Mouse (Mus musculus): ENCODE data around the gene Prkcq. TPM values are rescaled to one million over a fixed set of nuclear protein-coding genes. Genes with fewer than 3 reads are reported as not detected.
A peak's percentile ranks its signal among the peaks of the same experiment; 100 is the strongest.

The Prkcq gene
- polyA plus RNA-seq, 1 experiment: 48.4 TPM

- H3K27me3 ChIP-seq (ENCODE audit: control insufficient read depth, insufficient read depth, low read length): no peaks in the 10 kb centered on the region
- TF ChIP-seq POLR2A (IDR thresholded peaks at IDR 0.05; ENCODE audit: control insufficient read depth, extremely low read depth, insufficient read depth, low read length, poor library complexity) (no peak), CTCF (IDR thresholded peaks at IDR 0.05; ENCODE audit: borderline replicate concordance, control insufficient read depth, extremely low read depth, insufficient read depth, low read length, poor library complexity) (no peak)
- DNase-seq: peak; percentile 11
- H3K36me3 ChIP-seq (ENCODE audit: control insufficient read depth, insufficient read depth, low read length): peaks cover 74% of the 10 kb centered on the region
- WGBS: 91% methylated on average over 18 of the region's 18 CpGs
- H3K4me3 ChIP-seq (ENCODE audit: control insufficient read depth, insufficient read depth, low read length): no peak overlapping the region
- no peaks in the 10 kb centered on the region for H3K4me1 ChIP-seq (replicated peaks; ENCODE audit: control insufficient read depth, insufficient read depth, low read length)
- no peak overlapping the region for H3K27ac ChIP-seq (ENCODE audit: control insufficient read depth, insufficient read depth, low read length)
Observed at GRCm38 (mm10) chr2:11287834-11288530, 116.1 kb downstream of the Prkcq start.

- TF ChIP-seq POLR2A (IDR thresholded peaks at IDR 0.05; ENCODE audit: control insufficient read depth, extremely low read depth, insufficient read depth, low read length, poor library complexity): no peak
- TF ChIP-seq CTCF (IDR thresholded peaks at IDR 0.05; ENCODE audit: borderline replicate concordance, control insufficient read depth, extremely low read depth, insufficient read depth, low read length, poor library complexity): peak; percentile 88; the same call in 1 of the 2 replicates
- Histone ChIP-seq H3K27me3 (ENCODE audit: control insufficient read depth, insufficient read depth, low read length) (no peaks in the 10 kb centered on the region), H3K36me3 (ENCODE audit: control insufficient read depth, insufficient read depth, low read length) (peaks cover 74% of the 10 kb centered on the region), H3K27ac (ENCODE audit: control insufficient read depth, insufficient read depth, low read length) (no peak overlapping the region), H3K4me1 (replicated peaks; ENCODE audit: control insufficient read depth, insufficient read depth, low read length) (no peaks in the 10 kb centered on the region), H3K4me3 (ENCODE audit: control insufficient read depth, insufficient read depth, low read length) (no peak overlapping the region)
- WGBS: 7% methylated on average over 7 of the region's 7 CpGs
- peak; percentile 86 for DNase-seq
Observed at GRCm38 (mm10) chr2:11288531-11288846, 116.6 kb downstream of the Prkcq start.

- H3K27ac ChIP-seq (ENCODE audit: control insufficient read depth, insufficient read depth, low read length): no peak overlapping the region
- WGBS: 97% methylated on average over 6 of the region's 6 CpGs
- DNase-seq: no peak
- no peaks in the 10 kb centered on the region for H3K27me3 ChIP-seq (ENCODE audit: control insufficient read depth, insufficient read depth, low read length)
- TF ChIP-seq POLR2A (IDR thresholded peaks at IDR 0.05; ENCODE audit: control insufficient read depth, extremely low read depth, insufficient read depth, low read length, poor library complexity) (no peak), CTCF (IDR thresholded peaks at IDR 0.05; ENCODE audit: borderline replicate concordance, control insufficient read depth, extremely low read depth, insufficient read depth, low read length, poor library complexity) (no peak)
- H3K4me3 ChIP-seq (ENCODE audit: control insufficient read depth, insufficient read depth, low read length): no peak overlapping the region
- no peaks in the 10 kb centered on the region for H3K4me1 ChIP-seq (replicated peaks; ENCODE audit: control insufficient read depth, insufficient read depth, low read length)
- H3K36me3 ChIP-seq (ENCODE audit: control insufficient read depth, insufficient read depth, low read length): peaks cover 70% of the 10 kb centered on the region
Observed at GRCm38 (mm10) chr2:11290931-11291330, 119.0 kb downstream of the Prkcq start.

DNA sequence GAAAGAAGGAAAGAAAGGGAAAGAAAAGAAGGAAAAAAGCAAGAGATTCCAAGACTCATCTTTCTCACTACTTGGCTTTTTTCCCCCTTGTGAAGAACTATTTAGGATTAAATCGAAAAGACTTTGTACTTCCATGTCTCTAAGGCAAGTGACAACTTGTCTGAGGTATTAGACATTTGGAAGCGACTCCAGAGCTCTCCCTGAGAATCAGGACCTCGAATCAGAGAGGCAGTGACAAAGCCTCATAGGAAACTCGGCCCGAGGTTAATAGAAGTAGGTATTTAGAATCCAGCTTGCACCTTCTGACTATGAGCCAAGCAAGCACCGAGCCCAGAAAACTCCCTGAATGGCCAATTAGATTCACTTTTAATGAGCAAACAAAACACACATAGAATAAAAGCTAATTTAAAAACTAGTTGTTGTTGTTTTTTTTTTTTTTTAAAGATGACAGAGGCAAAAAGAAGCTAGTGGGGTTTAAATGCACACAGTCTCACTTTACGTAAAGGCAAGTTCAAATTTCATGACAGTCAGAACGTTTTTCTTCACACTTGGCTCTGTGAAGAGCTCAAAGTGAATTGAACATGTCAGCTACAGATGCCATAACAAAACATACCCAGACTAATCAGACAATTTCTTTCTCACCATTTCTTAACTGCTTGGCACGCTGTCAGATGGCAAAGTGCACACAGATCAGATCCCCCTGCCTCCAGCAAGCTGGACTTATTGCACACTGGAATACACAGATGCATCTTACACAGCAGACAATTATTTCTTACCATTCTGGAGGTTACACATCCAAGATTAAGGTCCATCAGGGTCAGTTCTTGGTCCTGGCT lies 119.9 kb downstream of the Prkcq start:
- peaks cover 67% of the 10 kb centered on the region for H3K36me3 ChIP-seq (ENCODE audit: control insufficient read depth, insufficient read depth, low read length)
- no peaks in the 10 kb centered on the region for H3K4me1 ChIP-seq (replicated peaks; ENCODE audit: control insufficient read depth, insufficient read depth, low read length)
- H3K27ac ChIP-seq (ENCODE audit: control insufficient read depth, insufficient read depth, low read length): no peak overlapping the region
- 92% methylated on average over 9 of the region's 9 CpGs for WGBS
- no peak for DNase-seq
- H3K27me3 ChIP-seq (ENCODE audit: control insufficient read depth, insufficient read depth, low read length): no peaks in the 10 kb centered on the region
- no peak for TF ChIP-seq CTCF (IDR thresholded peaks at IDR 0.05; ENCODE audit: borderline replicate concordance, control insufficient read depth, extremely low read depth, insufficient read depth, low read length, poor library complexity)
- TF ChIP-seq POLR2A (IDR thresholded peaks at IDR 0.05; ENCODE audit: control insufficient read depth, extremely low read depth, insufficient read depth, low read length, poor library complexity): no peak
- H3K4me3 ChIP-seq (ENCODE audit: control insufficient read depth, insufficient read depth, low read length): no peak overlapping the region

DNA sequence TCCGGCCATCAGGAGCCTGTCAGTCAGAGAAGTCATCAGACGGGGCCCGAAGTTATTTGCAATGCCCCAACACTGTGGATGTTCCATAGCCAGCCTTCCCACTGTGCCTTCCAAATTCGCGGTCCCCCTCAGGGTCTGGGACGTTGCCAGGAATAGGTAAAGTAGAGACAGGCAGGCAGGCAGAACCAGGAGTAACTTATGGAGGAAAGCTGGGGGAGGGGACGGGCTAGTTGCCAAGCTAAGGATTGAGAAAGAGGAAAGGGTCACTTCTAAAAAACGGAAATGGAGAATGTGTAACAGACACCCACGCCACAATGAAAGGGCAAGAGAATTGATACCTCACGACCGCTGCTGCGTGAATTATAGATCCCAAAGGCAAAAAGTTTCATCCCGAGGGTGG lies 121.2 kb downstream of the Prkcq start:
- 95% methylated on average over 13 of the region's 13 CpGs for WGBS
- no peak overlapping the region for H3K4me3 ChIP-seq (ENCODE audit: control insufficient read depth, insufficient read depth, low read length)
- H3K36me3 ChIP-seq (ENCODE audit: control insufficient read depth, insufficient read depth, low read length): peaks cover 71% of the 10 kb centered on the region
- no peak for TF ChIP-seq CTCF (IDR thresholded peaks at IDR 0.05; ENCODE audit: borderline replicate concordance, control insufficient read depth, extremely low read depth, insufficient read depth, low read length, poor library complexity)
- no peak for TF ChIP-seq POLR2A (IDR thresholded peaks at IDR 0.05; ENCODE audit: control insufficient read depth, extremely low read depth, insufficient read depth, low read length, poor library complexity)
- H3K27ac ChIP-seq (ENCODE audit: control insufficient read depth, insufficient read depth, low read length): no peak overlapping the region
- no peak for DNase-seq
- H3K27me3 ChIP-seq (ENCODE audit: control insufficient read depth, insufficient read depth, low read length): no peaks in the 10 kb centered on the region
- H3K4me1 ChIP-seq (replicated peaks; ENCODE audit: control insufficient read depth, insufficient read depth, low read length): no peaks in the 10 kb centered on the region

DNA sequence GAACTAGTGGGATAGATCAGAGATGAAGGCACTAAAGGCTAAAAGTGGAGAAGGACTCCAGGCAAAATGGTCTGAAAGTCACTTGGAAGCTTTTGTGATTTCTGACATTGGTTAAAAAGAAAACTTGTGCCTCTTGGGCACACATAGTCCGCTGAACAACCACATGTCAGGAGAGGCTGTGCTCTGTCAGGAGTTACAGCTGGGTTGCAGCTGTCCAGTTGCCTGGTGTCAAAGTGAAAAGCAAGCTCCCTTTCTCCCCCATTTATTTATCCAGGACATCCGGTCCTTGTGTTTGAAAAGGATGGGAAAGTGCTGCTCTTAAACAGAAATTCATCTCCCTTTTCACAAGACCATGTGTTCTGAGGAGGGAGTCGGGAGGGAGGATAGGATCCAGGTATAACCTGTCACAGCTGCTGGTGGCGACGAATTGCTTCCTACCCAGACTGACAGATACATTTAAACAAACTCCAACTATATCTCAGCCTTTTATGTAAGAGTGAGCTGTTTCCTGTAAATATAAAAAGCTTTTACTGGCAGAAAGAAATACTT lies 122.8 kb downstream of the Prkcq start:
- Histone ChIP-seq H3K27ac (ENCODE audit: control insufficient read depth, insufficient read depth, low read length) (no peak overlapping the region), H3K36me3 (ENCODE audit: control insufficient read depth, insufficient read depth, low read length) (peaks cover 78% of the 10 kb centered on the region), H3K4me3 (ENCODE audit: control insufficient read depth, insufficient read depth, low read length) (no peak overlapping the region), H3K27me3 (ENCODE audit: control insufficient read depth, insufficient read depth, low read length) (no peaks in the 10 kb centered on the region), H3K4me1 (replicated peaks; ENCODE audit: control insufficient read depth, insufficient read depth, low read length) (no peaks in the 10 kb centered on the region)
- DNase-seq: no peak
- TF ChIP-seq CTCF (IDR thresholded peaks at IDR 0.05; ENCODE audit: borderline replicate concordance, control insufficient read depth, extremely low read depth, insufficient read depth, low read length, poor library complexity) (no peak), POLR2A (IDR thresholded peaks at IDR 0.05; ENCODE audit: control insufficient read depth, extremely low read depth, insufficient read depth, low read length, poor library complexity) (no peak)
- WGBS: 93% methylated on average over 5 of the region's 5 CpGs

Data from thymus, adult 2 months (tissue).